Comparison of ENCODE assay signal across 7 mouse cellular contexts in the genomic region with DNA sequence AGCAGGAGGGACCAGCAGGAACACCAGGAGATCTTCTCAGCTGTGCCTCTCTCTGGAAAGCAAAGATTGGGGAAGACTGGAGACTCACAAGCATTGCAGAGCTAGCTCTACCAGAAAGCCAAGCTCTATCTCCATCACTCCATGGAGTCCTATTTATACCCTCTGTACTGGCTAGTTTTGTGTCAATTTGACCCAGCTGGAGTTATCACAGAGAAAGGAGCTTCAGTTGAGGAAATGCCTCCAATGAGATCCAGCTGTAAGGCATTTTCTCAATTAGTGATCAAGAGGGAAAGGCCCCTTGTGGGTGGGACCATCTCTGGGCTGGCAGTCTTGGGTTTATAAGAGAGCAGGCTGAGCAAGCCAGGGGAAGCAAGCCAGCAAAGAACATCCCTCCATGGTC. TPM values are rescaled to one million over a fixed set of nuclear protein-coding genes. Genes with fewer than 3 reads are reported as not detected.
DNase-seq lines count a peak whose midpoint lies in the region; ATAC-seq lines count a peak whose summit lies in the region.
"Not testable (repeated sequence)": the region's sequence is repeated elsewhere in the genome, so short reads cannot be mapped to it uniquely, and the experiment has no call there.

TSS of gene Stk25 (minus strand) at position 101 of the 400 bp plus-strand sequence.

- not testable (repeated sequence) for DNase-seq in adrenal gland, postnatal 25 days; heart, embryonic 10.5 days (ENCODE audit: low spot score); left cerebral cortex, adult 18-20 months (ENCODE audit: low spot score in 2 of 2)

- not testable (repeated sequence) for H3K27ac ChIP-seq in forebrain, embryonic 12.5 days; heart, embryonic 10.5 days; hindbrain, embryonic 16.5 days (ENCODE audit: low read depth, low read length); liver, embryonic 16.5 days (ENCODE audit: low read length)

- not testable (repeated sequence) for H3K9ac ChIP-seq in forebrain, embryonic 12.5 days; hindbrain, embryonic 16.5 days (ENCODE audit: low read depth, low read length); liver, embryonic 16.5 days (ENCODE audit: low read depth, low read length)

- H3K4me1 ChIP-seq in forebrain, embryonic 12.5 days; heart, embryonic 10.5 days; hindbrain, embryonic 16.5 days (ENCODE audit: control insufficient read depth, insufficient read depth, low read depth, low read length); liver, embryonic 16.5 days (ENCODE audit: control insufficient read depth, low read depth, low read length): not testable (repeated sequence)

- H3K36me3 ChIP-seq in forebrain, embryonic 12.5 days (replicated peaks); heart, embryonic 10.5 days; hindbrain, embryonic 16.5 days (ENCODE audit: control insufficient read depth, insufficient read depth, low read length); liver, embryonic 16.5 days (ENCODE audit: control insufficient read depth, insufficient read depth): not testable (repeated sequence)

- not testable (repeated sequence) for H3K4me2 ChIP-seq in forebrain, embryonic 12.5 days; hindbrain, embryonic 16.5 days (ENCODE audit: low read length); liver, embryonic 16.5 days (ENCODE audit: low read depth, low read length)

- not testable (repeated sequence) for H3K4me3 ChIP-seq in forebrain, embryonic 12.5 days (replicated peaks); heart, embryonic 10.5 days; hindbrain, embryonic 16.5 days (ENCODE audit: low read length); liver, embryonic 16.5 days (ENCODE audit: low read depth, low read length)

- H3K9me3 ChIP-seq in forebrain, embryonic 12.5 days; heart, embryonic 10.5 days; hindbrain, embryonic 16.5 days (ENCODE audit: control insufficient read depth, low read length); liver, embryonic 16.5 days (replicated peaks; ENCODE audit: control insufficient read depth, low read length): not testable (repeated sequence)

- not testable (repeated sequence) for ATAC-seq in forebrain, embryonic 12.5 days (ENCODE audit: low FRiP score); hindbrain, embryonic 16.5 days; liver, embryonic 16.5 days (ENCODE audit: low read depth); monocyte, adult 5-6 weeks (replicated peaks; ENCODE audit: insufficient number of reproducible peaks, low FRiP score, low TSS enrichment, poor library complexity, severe bottlenecking)

- not testable (repeated sequence) for H3K27me3 ChIP-seq in forebrain, embryonic 12.5 days; heart, embryonic 10.5 days (ENCODE audit: insufficient read depth, poor library complexity, severe bottlenecking); hindbrain, embryonic 16.5 days (replicated peaks; ENCODE audit: control insufficient read depth, insufficient read depth, low read length); liver, embryonic 16.5 days (ENCODE audit: control insufficient read depth, insufficient read depth, low read depth, low read length)

RNA-seq across cellular contexts. Expression of gene Stk25, which starts in this region (rescaled TPM):
- total RNA-seq in adrenal gland, postnatal 25 days (2021): 98.3 and 156 TPM in 2 replicates
- polyA plus RNA-seq in forebrain, embryonic 12.5 days (2016; fragmentation: Nextera tagmentation; extraction: Ambion mirVana): 202 and 216 TPM in 2 replicates
- polyA plus RNA-seq in heart, embryonic 10.5 days (2016; fragmentation: Nextera tagmentation; extraction: Ambion mirVana): 144 and 161 TPM in 2 replicates
- polyA plus RNA-seq in hindbrain, embryonic 16.5 days (2015; fragmentation: Nextera tagmentation; extraction: Ambion mirVana): 347 and 377 TPM in 2 replicates
- 100 to 1,000 TPM; 382 to 398 TPM for total RNA-seq in left cerebral cortex, adult 18-20 months (2021)
- polyA plus RNA-seq in liver, embryonic 16.5 days (2015; fragmentation: Nextera tagmentation; extraction: Ambion mirVana): 42.7 and 48.1 TPM in 2 replicates
- total RNA-seq in monocyte, adult 5-6 weeks (2017): 26.7 to 48.0 TPM (median 46.0 TPM) in 3 replicates
